Mouse (Mus musculus): ENCODE data around the gene Scamp2. TPM values are rescaled to one million over a fixed set of nuclear protein-coding genes. Genes with fewer than 3 reads are reported as not detected.

The Scamp2 gene
- polyA plus RNA-seq, 1 experiment = 55.8 TPM

DNA sequence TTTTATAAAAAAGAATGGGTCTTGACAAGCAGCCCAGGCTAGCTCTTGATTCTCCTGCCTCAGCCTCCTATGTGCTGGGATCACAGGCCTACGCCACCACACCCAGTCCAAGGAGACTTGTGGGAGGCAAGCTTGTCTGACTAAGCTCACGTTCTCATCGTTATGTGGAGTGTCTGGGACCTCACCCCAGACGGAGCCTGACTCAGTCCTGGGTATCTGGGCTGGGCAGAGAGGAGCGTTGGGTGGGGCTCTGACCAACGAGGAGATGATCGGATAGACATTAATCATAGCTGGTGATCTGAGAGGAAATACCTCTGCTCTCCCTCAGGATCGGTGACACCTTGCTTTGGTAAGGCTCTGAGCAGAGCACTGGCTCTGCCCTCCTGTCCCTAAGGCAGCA, 58.1 kb downstream of the Scamp2 start:
- Histone ChIP-seq H3K9me3 (peaks cover 7% of the 10 kb centered on the region; the same call in 1 of the 2 replicates), H3K27me3 (replicated peaks) (peaks cover 8% of the 10 kb centered on the region), H3K4me1 (peaks cover 78% of the 10 kb centered on the region), H3K36me3 (replicated peaks; ENCODE audit: low read length) (peaks cover 24% of the 10 kb centered on the region), H3K4me3 (replicated peaks) (peak overlapping the region; percentile 46)
- no peak for TF ChIP-seq GATA1 (IDR thresholded peaks at IDR 0.05; ENCODE audit: borderline replicate concordance, low read length)

- Histone ChIP-seq H3K27me3 (replicated peaks) (peaks cover 2% of the 10 kb centered on the region), H3K4me3 (replicated peaks) (no peak within 1 kb of the TSS), H3K9me3 (peaks cover 9% of the 10 kb centered on the region; the same call in 1 of the 2 replicates), H3K36me3 (replicated peaks; ENCODE audit: low read length) (peaks cover 42% of the 10 kb centered on the region), H3K4me1 (peaks cover 74% of the 10 kb centered on the region)
- TF ChIP-seq FLI1 (IDR thresholded peaks at IDR 0.05; ENCODE audit: low read length) (no peak), GATA1 (IDR thresholded peaks at IDR 0.05; ENCODE audit: borderline replicate concordance, low read length) (no peak)
Measured at GRCm38 (mm10) chr9:57620674-57621073, 59.9 kb downstream of the Scamp2 start, which contains the start of gene Lman1l. Lman1l (minus strand) TSS chr9:57620774.

GRCm38 (mm10) chr9:57624295-57624694, 63.6 kb downstream of the Scamp2 start:
- H3K4me3 ChIP-seq (replicated peaks) = no peak overlapping the region
- peaks cover 9% of the 10 kb centered on the region; the same call in 1 of the 2 replicates for H3K9me3 ChIP-seq
- TF ChIP-seq GATA1 (IDR thresholded peaks at IDR 0.05; ENCODE audit: borderline replicate concordance, low read length) = no peak
- no peak for TF ChIP-seq FLI1 (IDR thresholded peaks at IDR 0.05; ENCODE audit: low read length)
- H3K4me1 ChIP-seq = peaks cover 72% of the 10 kb centered on the region
- peaks cover 78% of the 10 kb centered on the region for H3K36me3 ChIP-seq (replicated peaks; ENCODE audit: low read length)
- no peaks in the 10 kb centered on the region for H3K27me3 ChIP-seq (replicated peaks)

DNA sequence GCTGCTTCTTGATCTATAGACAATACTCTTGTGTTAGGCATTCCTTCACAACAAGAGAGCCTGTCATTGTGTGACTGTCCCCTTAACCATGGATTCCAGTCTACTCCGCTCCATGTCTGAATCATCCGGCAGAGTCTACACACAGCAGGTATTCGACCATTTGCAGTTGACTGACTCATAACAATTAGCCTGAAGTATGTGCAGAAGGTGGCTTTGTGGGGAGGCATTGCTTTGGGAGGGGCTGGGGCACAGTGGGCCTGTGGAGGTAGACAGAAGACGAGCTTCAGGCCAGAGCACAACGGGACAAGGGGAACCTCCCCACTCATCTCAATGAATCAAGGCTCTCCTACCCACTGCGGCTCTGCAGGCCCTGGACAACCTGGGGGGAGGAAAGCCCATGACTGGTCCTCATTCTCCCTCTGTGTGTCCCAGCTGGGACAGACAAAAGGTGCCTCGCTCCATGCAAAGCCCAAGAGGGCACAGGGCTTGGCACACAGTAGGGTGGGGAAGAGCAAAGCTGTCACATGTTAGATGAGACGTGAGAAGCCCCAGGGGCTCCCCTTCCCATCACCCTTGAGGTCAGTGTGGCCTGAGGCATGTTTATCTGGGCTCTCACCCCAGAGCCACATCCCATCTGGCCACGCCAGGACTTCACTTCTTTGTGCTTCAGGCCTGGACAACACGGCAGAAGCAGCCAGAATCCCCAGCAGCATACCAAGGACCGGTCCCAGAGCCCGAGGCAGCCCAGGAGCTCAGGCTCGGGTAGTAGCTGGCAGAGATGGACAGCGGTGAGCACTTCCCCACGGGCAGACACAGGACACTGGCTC, 65.1 kb downstream of the Scamp2 start:
- peak overlapping the region; percentile 28 for H3K4me3 ChIP-seq (replicated peaks)
- TF ChIP-seq FLI1 (IDR thresholded peaks at IDR 0.05; ENCODE audit: low read length) = no peak
- TF ChIP-seq GATA1 (IDR thresholded peaks at IDR 0.05; ENCODE audit: borderline replicate concordance, low read length) = no peak
- H3K36me3 ChIP-seq (replicated peaks; ENCODE audit: low read length) = peaks cover 82% of the 10 kb centered on the region
- H3K27me3 ChIP-seq (replicated peaks) = no peaks in the 10 kb centered on the region
- H3K9me3 ChIP-seq = peaks cover 9% of the 10 kb centered on the region; the same call in 1 of the 2 replicates
- H3K4me1 ChIP-seq = peaks cover 74% of the 10 kb centered on the region

DNA sequence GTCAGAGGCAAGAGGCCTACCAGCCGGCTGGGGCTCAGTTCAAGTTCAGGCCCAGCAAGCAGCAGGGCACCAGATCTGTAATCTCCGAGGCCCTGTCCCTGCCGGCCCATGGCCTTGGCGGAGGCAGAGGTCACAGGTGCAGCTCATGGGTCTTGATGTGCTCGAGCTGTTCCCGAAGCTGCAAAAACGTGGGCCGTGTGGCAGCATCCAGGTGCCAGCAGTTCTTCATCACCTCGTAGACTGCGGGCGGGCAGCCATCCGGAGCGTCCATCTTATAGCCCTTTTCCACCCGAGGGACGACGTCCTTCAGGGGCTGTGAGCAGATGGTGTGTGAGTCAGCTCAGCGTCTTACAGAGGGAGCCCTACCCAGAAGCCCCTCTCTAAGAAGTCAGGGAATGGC, 66.4 kb downstream of the Scamp2 start:
- H3K36me3 ChIP-seq (replicated peaks; ENCODE audit: low read length) = peaks cover 93% of the 10 kb centered on the region
- H3K4me1 ChIP-seq = peaks cover 84% of the 10 kb centered on the region
- no peak overlapping the region for H3K4me3 ChIP-seq (replicated peaks)
- H3K9me3 ChIP-seq = peaks cover 9% of the 10 kb centered on the region; the same call in 1 of the 2 replicates
- TF ChIP-seq GATA1 (IDR thresholded peaks at IDR 0.05; ENCODE audit: borderline replicate concordance, low read length) = no peak
- no peak for TF ChIP-seq FLI1 (IDR thresholded peaks at IDR 0.05; ENCODE audit: low read length)
- H3K27me3 ChIP-seq (replicated peaks) = no peaks in the 10 kb centered on the region

DNA sequence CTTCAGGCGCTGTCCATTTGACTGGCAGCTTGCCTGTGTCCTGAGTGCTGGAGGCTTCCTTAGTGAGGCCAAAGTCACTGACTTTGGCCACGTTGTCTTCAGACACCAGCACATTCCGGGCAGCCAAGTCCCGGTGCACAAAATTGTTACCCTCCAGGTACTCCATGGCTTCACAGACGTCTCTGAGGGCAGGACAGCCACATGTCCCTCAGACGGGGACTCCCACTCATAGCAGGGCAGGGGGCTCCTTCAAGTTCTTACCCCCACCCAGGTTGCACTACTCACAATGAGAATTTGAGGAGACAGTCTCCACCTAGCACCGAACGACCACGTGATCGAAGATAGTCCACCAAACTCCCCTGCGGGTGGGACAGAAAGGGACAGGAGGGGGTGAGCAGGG, 67.1 kb downstream of the Scamp2 start:
- H3K4me3 ChIP-seq (replicated peaks) = no peak overlapping the region
- H3K4me1 ChIP-seq = peaks cover 91% of the 10 kb centered on the region
- no peaks in the 10 kb centered on the region for H3K27me3 ChIP-seq (replicated peaks)
- H3K36me3 ChIP-seq (replicated peaks; ENCODE audit: low read length) = peaks cover 98% of the 10 kb centered on the region
- no peak for TF ChIP-seq FLI1 (IDR thresholded peaks at IDR 0.05; ENCODE audit: low read length)
- no peak for TF ChIP-seq GATA1 (IDR thresholded peaks at IDR 0.05; ENCODE audit: borderline replicate concordance, low read length)
- H3K9me3 ChIP-seq = peaks cover 9% of the 10 kb centered on the region; the same call in 1 of the 2 replicates

DNA sequence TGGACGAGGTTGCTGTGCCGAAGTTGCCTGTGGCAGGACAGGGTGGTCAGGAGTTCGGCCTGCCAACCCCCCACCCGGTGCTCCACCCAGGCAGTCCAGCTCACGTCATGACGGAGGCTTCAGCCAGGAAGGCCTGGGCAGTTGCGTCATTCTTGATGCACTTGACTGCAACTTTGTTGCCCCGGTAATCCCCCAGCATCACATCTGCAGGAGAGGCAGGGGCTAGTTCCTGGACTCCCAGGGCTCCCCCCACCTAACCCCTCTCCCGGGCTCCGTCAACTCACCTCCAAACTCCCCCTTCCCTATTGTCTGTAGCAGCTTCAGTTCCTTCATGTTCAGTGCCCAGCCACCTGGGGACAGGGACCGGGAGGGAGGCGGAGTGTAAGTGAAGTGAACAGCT, 68.0 kb downstream of the Scamp2 start:
- H3K9me3 ChIP-seq = 0 out of 2 replicates have a peak, but pooled peaks cover 3% of the 10 kb centered on the region
- H3K4me1 ChIP-seq = peaks cover 94% of the 10 kb centered on the region
- H3K36me3 ChIP-seq (replicated peaks; ENCODE audit: low read length) = peaks cover 100% of the 10 kb centered on the region
- H3K4me3 ChIP-seq (replicated peaks) = no peak overlapping the region
- no peaks in the 10 kb centered on the region for H3K27me3 ChIP-seq (replicated peaks)
- TF ChIP-seq FLI1 (IDR thresholded peaks at IDR 0.05; ENCODE audit: low read length) = no peak
- no peak for TF ChIP-seq GATA1 (IDR thresholded peaks at IDR 0.05; ENCODE audit: borderline replicate concordance, low read length)

DNA sequence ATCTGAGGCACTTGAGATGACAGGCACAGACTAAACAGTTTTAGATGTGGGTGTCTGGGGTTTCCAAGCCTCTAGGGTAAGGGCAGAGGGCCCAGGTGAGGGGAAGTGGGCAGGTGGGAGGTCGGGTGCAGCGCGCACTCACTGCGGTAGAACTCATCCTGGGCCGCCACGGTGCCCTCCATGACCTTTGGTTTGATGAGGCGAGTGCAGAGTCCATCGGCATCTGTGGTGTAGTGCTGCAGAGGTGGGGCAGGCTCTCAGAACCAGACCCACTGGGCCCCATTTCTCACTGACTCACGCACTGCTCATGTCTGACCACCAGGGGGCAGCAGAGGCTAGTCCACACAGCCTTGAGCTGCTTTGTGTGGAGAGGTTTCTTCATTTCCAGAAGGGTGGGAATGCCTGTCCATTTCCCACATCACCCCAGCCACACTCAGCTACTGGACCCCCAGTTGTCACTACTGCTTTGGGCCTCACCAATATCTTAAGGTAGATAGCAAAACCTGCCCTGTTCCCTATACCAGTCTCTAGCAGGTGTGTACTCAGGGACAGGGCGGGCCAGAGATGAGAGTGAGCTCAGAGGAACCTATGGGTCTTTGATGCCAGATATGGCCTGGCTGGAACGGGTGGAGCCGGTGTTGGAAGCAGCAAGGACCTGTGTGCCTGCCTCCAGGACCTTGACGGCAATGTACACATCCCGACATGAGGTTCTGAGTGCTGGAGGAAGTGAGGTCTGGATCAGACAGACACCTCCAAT, 68.6 kb downstream of the Scamp2 start:
- Histone ChIP-seq H3K27me3 (replicated peaks) (no peaks in the 10 kb centered on the region), H3K36me3 (replicated peaks; ENCODE audit: low read length) (peaks cover 100% of the 10 kb centered on the region), H3K4me3 (replicated peaks) (peak overlapping the region; percentile 4), H3K9me3 (no peaks in the 10 kb centered on the region), H3K4me1 (peaks cover 96% of the 10 kb centered on the region)
- TF ChIP-seq FLI1 (IDR thresholded peaks at IDR 0.05; ENCODE audit: low read length) = no peak
- TF ChIP-seq GATA1 (IDR thresholded peaks at IDR 0.05; ENCODE audit: borderline replicate concordance, low read length) = no peak

DNA sequence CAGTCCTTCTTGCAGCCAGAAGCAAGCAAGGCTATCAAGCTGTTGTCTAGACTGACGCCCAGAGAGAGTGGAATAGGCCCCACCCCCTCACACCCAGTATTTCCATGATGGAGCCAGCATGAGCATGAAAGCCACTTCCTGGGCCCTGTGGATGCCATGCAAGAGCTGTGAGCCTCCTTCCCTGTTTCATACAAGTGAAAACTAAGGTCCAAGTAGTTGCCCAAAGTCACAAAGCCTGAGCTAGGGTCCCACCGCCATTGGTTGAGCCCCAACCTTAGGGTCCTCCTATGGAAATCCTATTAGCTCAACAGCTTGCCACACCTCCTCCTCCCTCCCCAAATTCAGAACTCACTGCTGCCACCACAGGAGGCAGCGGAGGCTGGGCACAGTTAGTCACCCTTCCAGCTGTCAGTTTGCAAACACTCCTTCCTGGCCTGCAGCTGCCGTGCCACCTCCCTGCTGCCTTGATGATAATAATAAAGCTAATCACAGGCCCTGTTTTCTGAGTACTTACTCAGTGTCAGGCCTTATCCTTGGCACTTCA, 72.8 kb downstream of the Scamp2 start:
- no peak for TF ChIP-seq FLI1 (IDR thresholded peaks at IDR 0.05; ENCODE audit: low read length)
- no peak for TF ChIP-seq GATA1 (IDR thresholded peaks at IDR 0.05; ENCODE audit: borderline replicate concordance, low read length)
- no peaks in the 10 kb centered on the region for H3K27me3 ChIP-seq (replicated peaks)
- H3K9me3 ChIP-seq = no peaks in the 10 kb centered on the region
- peak overlapping the region; percentile 84 for H3K4me3 ChIP-seq (replicated peaks)
- H3K36me3 ChIP-seq (replicated peaks; ENCODE audit: low read length) = peaks cover 94% of the 10 kb centered on the region
- peaks cover 100% of the 10 kb centered on the region for H3K4me1 ChIP-seq

Measured in megakaryocyte, embryonic 14.5 days (primary cell).